1 mouse cellular context compared by ENCODE assay signal in the genomic region with DNA sequence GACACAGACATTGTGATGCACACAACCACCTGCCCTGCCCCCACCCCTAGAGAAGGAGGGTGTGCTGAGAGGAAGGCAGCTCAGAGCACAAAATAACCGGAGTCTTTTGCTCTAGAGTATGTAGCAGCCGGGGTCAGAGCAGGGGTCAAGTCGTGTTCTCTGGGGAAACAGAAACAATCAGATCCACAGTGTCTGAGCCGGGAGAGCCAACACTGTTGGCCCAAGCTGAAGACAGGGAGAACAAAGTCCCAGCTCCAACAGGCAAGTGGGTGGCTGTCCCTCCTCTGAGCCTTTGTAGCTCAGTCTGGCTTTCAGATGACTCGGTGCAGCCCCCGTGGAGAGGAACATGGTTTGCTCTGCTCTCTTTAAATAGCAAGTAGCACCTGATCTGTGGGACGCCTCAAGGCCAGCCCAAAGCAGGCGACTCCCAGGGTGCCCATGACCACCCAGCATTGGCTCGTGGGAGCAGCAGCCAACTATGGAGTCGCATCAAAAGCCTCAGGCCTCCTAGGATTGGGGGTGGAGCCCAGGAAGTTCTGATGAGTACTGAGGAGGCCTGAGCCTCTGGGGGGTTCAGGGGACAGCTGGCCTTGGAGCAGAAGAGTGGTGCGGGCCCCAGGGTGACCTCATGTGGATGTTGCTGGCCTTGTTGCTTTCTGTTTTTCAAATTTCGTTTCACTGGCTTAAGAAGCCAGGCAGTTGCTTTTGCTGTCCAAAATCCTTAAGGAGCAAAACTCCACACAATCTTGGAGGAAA.
TF ChIP-seq lines count a peak whose summit lies in the region.

No protein-coding gene starts in this region.

TF ChIP-seq in CH12.LX, 34 proteins besides CTCF, POLR2A, EP300 and RAD21 (continued from another document):
- TF ChIP-seq RCOR1 (conservative IDR thresholded peaks at IDR 0.05; ENCODE audit: low read depth, low read length) (no peak), POLR2AphosphoS2 (IDR thresholded peaks at IDR 0.05; ENCODE audit: low read depth, low read length) (no peak), NRF1 (IDR thresholded peaks at IDR 0.05; ENCODE audit: low read depth, low read length) (no peak)
